Mouse (Mus musculus) liver, embryonic 14.5 days (tissue): Measurements from ENCODE around the gene Flywch2.

Source experiments
- CTCF ChIP-seq: IDR thresholded peaks from 2 replicates; pipeline ENCODE4 v1.5.1; 2016; ENCODE audit warnings: antibody characterized with exemption, low read depth, control low read depth
- EP300 ChIP-seq: IDR thresholded peaks from 2 replicates; pipeline ENCODE4 v1.6.1; 2016; ENCODE audit warnings: antibody characterized with exemption, low read depth

DNA sequence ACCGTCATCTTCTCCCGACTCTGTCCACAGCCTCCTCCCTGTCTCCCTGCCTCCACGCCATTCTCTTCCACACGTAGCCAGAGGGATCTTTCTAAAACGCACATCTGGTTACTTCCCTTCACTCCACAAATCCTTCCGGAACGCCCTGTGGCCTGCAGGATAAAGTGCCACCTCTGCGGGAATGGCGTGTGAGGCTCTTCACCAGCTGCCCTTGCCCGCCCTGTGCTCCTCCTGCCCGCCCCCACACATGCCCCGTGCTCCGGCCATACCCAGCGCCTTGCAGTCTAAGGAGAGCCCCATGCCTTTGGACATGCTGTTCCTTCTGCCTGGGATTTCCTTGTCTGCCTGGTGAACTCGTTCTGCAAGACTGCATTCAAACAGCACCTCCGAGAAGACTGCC, 37.1 kb upstream of the Flywch2 start:
- no peak for TF ChIP-seq CTCF
- TF ChIP-seq EP300 = no peak
